Mouse (Mus musculus): ENCODE data around the gene Smoc2.

Smoc2 gene

GRCm38 (mm10) chr17:14398650-14399424 is 119.5 kb downstream of the Smoc2 start:
- DNase-seq (ENCODE audit: extremely low read depth, insufficient read length, low spot score) = no peak

GRCm38 (mm10) chr17:14400960-14401359 is 121.7 kb downstream of the Smoc2 start:
- DNase-seq (ENCODE audit: extremely low read depth, insufficient read length, low spot score) = no peak

- no peak for DNase-seq (ENCODE audit: extremely low read depth, insufficient read length, low spot score)
Measured at GRCm38 (mm10) chr17:14407874-14408273, 128.6 kb downstream of the Smoc2 start.

GRCm38 (mm10) chr17:14412460-14412859 is 133.2 kb downstream of the Smoc2 start:
- DNase-seq (ENCODE audit: extremely low read depth, insufficient read length, low spot score) = no peak

- no peak for DNase-seq (ENCODE audit: extremely low read depth, insufficient read length, low spot score)
Measured at GRCm38 (mm10) chr17:14414511-14414910, 135.2 kb downstream of the Smoc2 start.

- DNase-seq (ENCODE audit: extremely low read depth, insufficient read length, low spot score) = no peak
Measured at GRCm38 (mm10) chr17:14420460-14421046, 141.2 kb downstream of the Smoc2 start.

GRCm38 (mm10) chr17:14426481-14426880 is 147.2 kb downstream of the Smoc2 start:
- DNase-seq (ENCODE audit: extremely low read depth, insufficient read length, low spot score) = no peak

- DNase-seq (ENCODE audit: extremely low read depth, insufficient read length, low spot score) = no peak
Measured at GRCm38 (mm10) chr17:14434717-14435116, 155.4 kb downstream of the Smoc2 start.

- no peak for DNase-seq (ENCODE audit: extremely low read depth, insufficient read length, low spot score)
Measured at GRCm38 (mm10) chr17:14445611-14446010, 166.3 kb downstream of the Smoc2 start.

- DNase-seq (ENCODE audit: extremely low read depth, insufficient read length, low spot score) = no peak
Measured at GRCm38 (mm10) chr17:14447275-14447674, 168.0 kb downstream of the Smoc2 start.
